Mouse (Mus musculus) midbrain, embryonic 15.5 days (tissue): ENCODE data around the gene Dnph1. TPM values are rescaled to one million over a fixed set of nuclear protein-coding genes. Genes with fewer than 3 reads are reported as not detected.
A peak's percentile ranks its signal among the peaks of the same experiment; 100 is the strongest.

Experiments
- ATAC-seq: fragments of 200-750 bp; cut with Nextera tagmentation; replicated peaks from 2 replicates; pipeline ENCODE4 v1.8.0; 2017; ENCODE audit warnings: moderate TSS enrichment
- H3K27ac ChIP-seq: fragments of 300-500 bp; sonication (generic); 2 replicates; pipeline ENCODE4 v1.5.1; 2015; ENCODE audit warnings: mild to moderate bottlenecking, inconsistent platforms
- H3K27me3 ChIP-seq: fragments of 300-500 bp; sonication (generic); replicated peaks from 2 replicates; pipeline ENCODE4 v1.6.1; 2015; ENCODE audit warnings: inconsistent platforms
- H3K36me3 ChIP-seq: fragments of 300-500 bp; sonication (generic); replicated peaks from 2 replicates; pipeline ENCODE4 v1.6.1; 2015; ENCODE audit warnings: inconsistent platforms
- H3K4me1 ChIP-seq: fragments of 300-500 bp; sonication (generic); 2 replicates; pipeline ENCODE4 v1.6.1; 2015; ENCODE audit warnings: inconsistent platforms
- H3K4me2 ChIP-seq: fragments of 300-500 bp; sonication (generic); 2 replicates; pipeline ENCODE4 v1.6.1; 2015; ENCODE audit warnings: inconsistent platforms, mild to moderate bottlenecking, moderate library complexity
- H3K4me3 ChIP-seq: fragments of 300-500 bp; sonication (generic); 2 replicates; pipeline ENCODE4 v1.5.1; 2015; ENCODE audit warnings: mild to moderate bottlenecking, inconsistent platforms
- H3K9ac ChIP-seq: fragments of 300-500 bp; sonication (generic); 2 replicates; pipeline ENCODE4 v1.6.1; 2015; ENCODE audit warnings: mild to moderate bottlenecking, inconsistent platforms
- H3K9me3 ChIP-seq: fragments of 300-500 bp; sonication (generic); 2 replicates; pipeline ENCODE4 v1.6.1; 2016; ENCODE audit warnings: inconsistent platforms
- WGBS: fragments of 180-500 bp; shearing (Covaris S2); methylation state at CpG from one replicate; pipeline ENCODE4 v1.1.7; 2015; ENCODE audit warnings: mixed read lengths; 5-methylcytosine and 5-hydroxymethylcytosine counted together
- polyA plus RNA-seq: library from polyadenylated mRNA; unstranded; fragments of >200 nt; fragmentation: Nextera tagmentation; extraction: Ambion mirVana; gene quantifications from 2 replicates; pipeline ENCODE4 v1.2.1, GENCODE M21; 2015

The Dnph1 gene
- 14.5 and 17.3 TPM in 2 replicates for polyA plus RNA-seq

GRCm38 (mm10) chr17:46496623-46497434 is at the start of gene Dnph1:
Gene Dnph1 (plus strand): TSS chr17:46496711.
- peak within 1 kb of the TSS; percentile 73 for H3K4me2 ChIP-seq
- H3K9ac ChIP-seq = peak within 1 kb of the TSS; percentile 36
- peaks cover 7% of the 10 kb centered on the region for H3K36me3 ChIP-seq
- under 1% methylated on average over 44 of the region's 44 CpGs for WGBS
- peaks cover 14% of the 10 kb centered on the region for H3K27me3 ChIP-seq
- no peaks in the 10 kb centered on the region for H3K9me3 ChIP-seq
- H3K4me3 ChIP-seq = peak within 1 kb of the TSS; percentile 45
- H3K27ac ChIP-seq = 0 out of 2 replicates have a peak within 1 kb of the TSS, but pooled peaks have one; percentile 1
- H3K4me1 ChIP-seq = peaks cover 4% of the 10 kb centered on the region; the same call in 1 of the 2 replicates
- ATAC-seq = peak; percentile 97

GRCm38 (mm10) chr17:46452683-46453082 is 43.8 kb upstream of the Dnph1 start:
- H3K9me3 ChIP-seq = no peaks in the 10 kb centered on the region
- no peak for ATAC-seq
- H3K4me1 ChIP-seq = peaks cover 36% of the 10 kb centered on the region
- no peak overlapping the region for H3K27ac ChIP-seq
- no peaks in the 10 kb centered on the region for H3K27me3 ChIP-seq
- no peaks in the 10 kb centered on the region for H3K36me3 ChIP-seq
- H3K9ac ChIP-seq = no peak overlapping the region
- WGBS = 40% methylated on average over 5 of the region's 5 CpGs
- H3K4me2 ChIP-seq = no peak overlapping the region
- no peak overlapping the region for H3K4me3 ChIP-seq

GRCm38 (mm10) chr17:46453302-46453948 is 43.1 kb upstream of the Dnph1 start:
- H3K9ac ChIP-seq = no peak overlapping the region
- peaks cover 36% of the 10 kb centered on the region for H3K4me1 ChIP-seq
- 8% methylated on average over 13 of the region's 13 CpGs for WGBS
- no peaks in the 10 kb centered on the region for H3K27me3 ChIP-seq
- no peak overlapping the region for H3K4me3 ChIP-seq
- H3K36me3 ChIP-seq = no peaks in the 10 kb centered on the region
- H3K4me2 ChIP-seq = peak overlapping the region; percentile 63
- H3K27ac ChIP-seq = peak overlapping the region; percentile 60; the same call in 1 of the 2 replicates
- no peak for ATAC-seq
- H3K9me3 ChIP-seq = no peaks in the 10 kb centered on the region

GRCm38 (mm10) chr17:46453970-46454411 is 42.5 kb upstream of the Dnph1 start:
- no peaks in the 10 kb centered on the region for H3K9me3 ChIP-seq
- no peaks in the 10 kb centered on the region for H3K27me3 ChIP-seq
- H3K4me2 ChIP-seq = peak overlapping the region; percentile 63
- peak overlapping the region; percentile 28 for H3K4me3 ChIP-seq
- peak; percentile 41 for ATAC-seq
- H3K36me3 ChIP-seq = no peaks in the 10 kb centered on the region
- peak overlapping the region; percentile 60; the same call in 1 of the 2 replicates for H3K27ac ChIP-seq
- H3K9ac ChIP-seq = peak overlapping the region; percentile 44; the same call in 1 of the 2 replicates
- H3K4me1 ChIP-seq = peaks cover 36% of the 10 kb centered on the region
- WGBS = under 1% methylated on average over 26 of the region's 26 CpGs

GRCm38 (mm10) chr17:46454539-46454938 is 42.0 kb upstream of the Dnph1 start:
- peak overlapping the region; percentile 28 for H3K4me3 ChIP-seq
- H3K9me3 ChIP-seq = no peaks in the 10 kb centered on the region
- H3K36me3 ChIP-seq = no peaks in the 10 kb centered on the region
- WGBS = 2% methylated on average over 9 of the region's 9 CpGs
- no peaks in the 10 kb centered on the region for H3K27me3 ChIP-seq
- H3K27ac ChIP-seq = peak overlapping the region; percentile 13; the same call in 1 of the 2 replicates
- no peak overlapping the region for H3K9ac ChIP-seq
- H3K4me1 ChIP-seq = peaks cover 36% of the 10 kb centered on the region
- H3K4me2 ChIP-seq = peak overlapping the region; percentile 63
- ATAC-seq = peak; percentile 57

- Histone ChIP-seq H3K9ac (0 out of 2 replicates have a peak overlapping the region, but pooled peaks have one; percentile 1), H3K4me1 (peaks cover 36% of the 10 kb centered on the region), H3K4me2 (peak overlapping the region; percentile 63), H3K27ac (no peak overlapping the region), H3K27me3 (no peaks in the 10 kb centered on the region), H3K36me3 (no peaks in the 10 kb centered on the region), H3K9me3 (no peaks in the 10 kb centered on the region), H3K4me3 (peak overlapping the region; percentile 17)
- 0 out of 2 replicates have a peak, but pooled peaks have one; percentile 27 for ATAC-seq
- WGBS = 1% methylated on average over 33 of the region's 33 CpGs
Measured at GRCm38 (mm10) chr17:46455110-46455691, 41.3 kb upstream of the Dnph1 start.

- H3K36me3 ChIP-seq = no peaks in the 10 kb centered on the region
- no peak overlapping the region for H3K4me3 ChIP-seq
- H3K9me3 ChIP-seq = no peaks in the 10 kb centered on the region
- WGBS = 15% methylated on average over 10 of the region's 10 CpGs
- no peak overlapping the region for H3K4me2 ChIP-seq
- peaks cover 41% of the 10 kb centered on the region for H3K4me1 ChIP-seq
- ATAC-seq = no peak
- H3K27ac ChIP-seq = no peak overlapping the region
- no peaks in the 10 kb centered on the region for H3K27me3 ChIP-seq
- no peak overlapping the region for H3K9ac ChIP-seq
Measured at GRCm38 (mm10) chr17:46457791-46458190, 38.7 kb upstream of the Dnph1 start.

- H3K4me3 ChIP-seq = no peak overlapping the region
- H3K9me3 ChIP-seq = no peaks in the 10 kb centered on the region
- H3K27me3 ChIP-seq = no peaks in the 10 kb centered on the region
- H3K36me3 ChIP-seq = no peaks in the 10 kb centered on the region
- 40% methylated on average over 3 of the region's 3 CpGs for WGBS
- H3K4me2 ChIP-seq = no peak overlapping the region
- ATAC-seq = no peak
- H3K4me1 ChIP-seq = peaks cover 35% of the 10 kb centered on the region
- no peak overlapping the region for H3K9ac ChIP-seq
- no peak overlapping the region for H3K27ac ChIP-seq
Measured at GRCm38 (mm10) chr17:46458439-46458838, 38.1 kb upstream of the Dnph1 start.

GRCm38 (mm10) chr17:46460673-46461072 is 35.8 kb upstream of the Dnph1 start:
- Histone ChIP-seq H3K4me3 (no peak overlapping the region), H3K9me3 (no peaks in the 10 kb centered on the region), H3K27ac (no peak overlapping the region), H3K4me1 (peaks cover 12% of the 10 kb centered on the region), H3K27me3 (no peaks in the 10 kb centered on the region), H3K36me3 (no peaks in the 10 kb centered on the region), H3K4me2 (peak overlapping the region; percentile 24; the same call in 1 of the 2 replicates), H3K9ac (no peak overlapping the region)
- no peak for ATAC-seq
- WGBS = 8% methylated on average over 32 of the region's 32 CpGs

- H3K4me3 ChIP-seq = no peak overlapping the region
- H3K27ac ChIP-seq = no peak overlapping the region
- H3K9ac ChIP-seq = no peak overlapping the region
- H3K27me3 ChIP-seq = no peaks in the 10 kb centered on the region
- no peak for ATAC-seq
- 30% methylated on average over 8 of the region's 8 CpGs for WGBS
- H3K36me3 ChIP-seq = peaks cover 2% of the 10 kb centered on the region; the same call in 1 of the 2 replicates
- H3K4me1 ChIP-seq = peaks cover 6% of the 10 kb centered on the region
- no peaks in the 10 kb centered on the region for H3K9me3 ChIP-seq
- H3K4me2 ChIP-seq = peak overlapping the region; percentile 24; the same call in 1 of the 2 replicates
Measured at GRCm38 (mm10) chr17:46461347-46461746, 35.2 kb upstream of the Dnph1 start.

- no peak overlapping the region for H3K4me3 ChIP-seq
- peaks cover 10% of the 10 kb centered on the region; the same call in 1 of the 2 replicates for H3K36me3 ChIP-seq
- H3K4me2 ChIP-seq = no peak overlapping the region
- H3K9me3 ChIP-seq = no peaks in the 10 kb centered on the region
- no peak overlapping the region for H3K9ac ChIP-seq
- H3K27me3 ChIP-seq = no peaks in the 10 kb centered on the region
- peaks cover 6% of the 10 kb centered on the region for H3K4me1 ChIP-seq
- no peak overlapping the region for H3K27ac ChIP-seq
- 92% methylated on average over 5 of the region's 5 CpGs for WGBS
- ATAC-seq = no peak
Measured at GRCm38 (mm10) chr17:46462226-46462625, 34.3 kb upstream of the Dnph1 start.

- Histone ChIP-seq H3K4me3 (no peak overlapping the region), H3K36me3 (peaks cover 60% of the 10 kb centered on the region), H3K9me3 (no peaks in the 10 kb centered on the region), H3K27ac (no peak overlapping the region), H3K4me1 (no peaks in the 10 kb centered on the region), H3K9ac (no peak overlapping the region), H3K4me2 (no peak overlapping the region), H3K27me3 (no peaks in the 10 kb centered on the region)
- WGBS = 71% methylated on average over 9 of the region's 9 CpGs
- no peak for ATAC-seq
Measured at GRCm38 (mm10) chr17:46467830-46468229, 28.7 kb upstream of the Dnph1 start.
